Mouse (Mus musculus): ENCODE measurements around the gene Tmem184a. TPM values are rescaled to one million over a fixed set of nuclear protein-coding genes. Genes with fewer than 3 reads are reported as not detected.

Tmem184a gene
- polyA plus RNA-seq, 1 experiment from 2014 or later: 13.2 TPM

DNA sequence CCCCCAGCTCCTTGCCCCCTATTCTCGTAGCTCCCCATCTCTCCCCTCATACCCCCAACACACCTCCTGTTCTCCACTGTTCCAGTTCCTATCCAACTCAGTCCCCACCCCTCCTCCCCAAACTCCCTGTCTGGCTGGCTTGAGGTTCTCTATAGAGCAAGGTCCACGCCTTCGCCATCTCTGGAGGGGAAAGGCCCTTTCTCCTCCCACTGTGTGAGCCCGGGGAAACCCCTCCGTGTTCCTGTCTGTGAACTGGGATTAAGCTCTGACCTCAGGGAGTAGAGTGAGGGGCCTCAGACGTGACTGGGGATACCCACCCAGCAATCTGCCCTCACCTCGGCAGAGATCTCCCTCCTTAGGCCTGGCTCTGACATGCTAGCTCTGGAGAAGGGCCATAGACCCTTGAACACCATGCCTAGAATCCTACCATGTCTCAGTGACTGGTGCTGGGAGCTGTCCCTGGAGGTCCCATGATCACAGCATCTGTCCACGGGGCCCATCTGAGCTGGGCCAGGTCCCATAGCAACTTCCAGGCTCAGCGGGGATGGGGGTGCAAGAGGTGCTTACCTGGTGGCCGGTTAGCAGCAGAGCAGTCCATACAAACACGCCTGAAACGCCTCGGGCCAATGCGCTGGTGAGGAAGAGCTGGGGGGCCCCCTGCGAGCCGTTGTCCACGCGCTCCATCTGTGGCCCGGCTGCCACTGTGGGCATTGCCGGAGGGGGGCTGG is 7.2 kb downstream of the Tmem184a start:
- Histone ChIP-seq H3K36me3 (no peaks in the 10 kb centered on the region), H3K9ac (no peak overlapping the region), H3K4me2 (peak overlapping the region; percentile 53), H3K4me3 (no peak overlapping the region), H3K9me3 (no peaks in the 10 kb centered on the region), H3K27me3 (peaks cover 17% of the 10 kb centered on the region), H3K4me1 (peaks cover 13% of the 10 kb centered on the region), H3K27ac (no peak overlapping the region)
- ATAC-seq (ENCODE audit: borderline replicate concordance, extremely low read depth, low FRiP score, low TSS enrichment): no peak
- 56% methylated on average over 20 of the region's 20 CpGs for WGBS

DNA sequence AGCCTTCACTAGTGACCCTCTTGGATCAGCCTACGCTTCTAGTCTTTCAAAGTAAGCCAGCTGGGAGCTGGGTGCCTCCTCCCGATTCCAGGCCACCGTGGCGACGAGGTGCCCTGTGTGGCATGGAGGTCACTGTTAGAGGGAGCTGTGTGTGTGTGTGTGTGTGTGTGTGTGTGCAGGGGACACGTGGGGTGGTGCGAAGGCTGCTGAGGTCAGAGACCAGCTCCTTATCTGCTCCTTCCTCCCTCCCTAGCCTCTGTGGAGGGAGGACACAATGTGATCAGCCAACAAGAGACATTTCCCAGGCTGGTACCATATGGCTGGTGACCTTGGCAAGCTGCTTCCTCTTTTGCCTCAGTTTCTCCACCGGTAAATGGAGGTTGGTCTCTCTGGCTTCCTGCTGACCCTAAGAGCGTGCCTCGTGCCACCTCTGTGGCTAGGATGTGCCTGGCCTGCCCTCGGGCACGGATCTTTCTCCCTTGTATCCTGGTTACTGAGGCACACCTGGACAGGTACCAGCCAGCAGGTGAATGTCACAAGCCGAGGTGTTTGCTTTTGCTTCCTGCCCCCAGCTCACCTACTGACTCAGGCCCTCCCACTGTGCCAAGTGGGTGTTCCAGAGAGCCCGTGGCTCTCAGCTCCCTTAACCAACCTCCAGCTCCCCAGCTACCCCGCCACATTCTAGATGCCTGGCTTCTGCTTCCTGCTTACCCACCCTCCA is 7.9 kb downstream of the Tmem184a start:
- H3K36me3 ChIP-seq: no peaks in the 10 kb centered on the region
- ATAC-seq (ENCODE audit: borderline replicate concordance, extremely low read depth, low FRiP score, low TSS enrichment): no peak
- H3K27me3 ChIP-seq: peaks cover 17% of the 10 kb centered on the region
- no peak overlapping the region for H3K27ac ChIP-seq
- H3K4me3 ChIP-seq: no peak overlapping the region
- no peak overlapping the region for H3K4me2 ChIP-seq
- peaks cover 13% of the 10 kb centered on the region for H3K4me1 ChIP-seq
- 71% methylated on average over 15 of the region's 15 CpGs for WGBS
- H3K9ac ChIP-seq: no peak overlapping the region
- no peaks in the 10 kb centered on the region for H3K9me3 ChIP-seq

DNA sequence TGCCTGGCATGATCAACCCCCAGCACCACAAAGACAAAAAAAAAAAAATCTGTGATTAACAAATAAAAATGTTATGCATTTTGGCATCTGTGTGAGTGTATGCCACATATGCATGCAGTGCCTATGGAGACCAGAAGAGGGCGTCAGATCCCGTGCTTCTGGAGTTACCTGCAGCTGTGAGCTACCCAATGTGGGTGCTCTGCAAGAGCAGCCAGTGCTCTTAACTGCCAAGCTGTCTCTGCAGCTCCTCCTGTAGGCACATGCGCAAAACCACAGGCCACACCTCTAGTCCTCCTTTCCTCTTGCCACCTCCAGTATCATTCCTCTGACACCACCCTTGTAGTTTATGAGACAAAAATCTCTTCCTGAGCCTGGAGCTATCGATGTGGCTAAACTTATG is 10.3 kb downstream of the Tmem184a start:
- H3K9ac ChIP-seq: no peak overlapping the region
- peaks cover 17% of the 10 kb centered on the region for H3K27me3 ChIP-seq
- H3K4me1 ChIP-seq: peaks cover 7% of the 10 kb centered on the region
- no peak for ATAC-seq (ENCODE audit: borderline replicate concordance, extremely low read depth, low FRiP score, low TSS enrichment)
- H3K27ac ChIP-seq: no peak overlapping the region
- 51% methylated on average over 4 of the region's 4 CpGs for WGBS
- no peak overlapping the region for H3K4me3 ChIP-seq
- no peaks in the 10 kb centered on the region for H3K9me3 ChIP-seq
- H3K4me2 ChIP-seq: no peak overlapping the region
- no peaks in the 10 kb centered on the region for H3K36me3 ChIP-seq

DNA sequence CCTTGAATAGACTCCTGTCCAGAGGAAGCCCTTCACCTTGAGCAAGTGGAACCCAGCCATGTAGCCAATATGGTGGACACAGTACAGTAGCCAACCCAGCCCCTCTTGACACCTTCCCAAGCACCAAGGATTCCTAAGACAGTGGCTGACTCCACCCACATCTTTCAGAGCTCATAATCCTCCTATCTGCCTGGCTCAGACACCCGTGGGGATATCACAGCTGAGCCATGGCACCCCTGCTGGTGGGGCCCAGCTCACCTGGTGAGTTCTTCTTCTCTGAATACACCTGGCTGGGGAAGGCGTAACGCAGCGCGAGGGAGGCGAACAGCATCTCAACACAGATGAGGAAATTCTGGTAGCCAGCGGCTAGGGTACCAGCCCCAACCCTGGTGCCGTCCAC is 13.8 kb downstream of the Tmem184a start:
- H3K4me3 ChIP-seq: no peak overlapping the region
- ATAC-seq (ENCODE audit: borderline replicate concordance, extremely low read depth, low FRiP score, low TSS enrichment): no peak
- no peaks in the 10 kb centered on the region for H3K27me3 ChIP-seq
- H3K4me1 ChIP-seq: peaks cover 14% of the 10 kb centered on the region
- H3K27ac ChIP-seq: no peak overlapping the region
- H3K9me3 ChIP-seq: no peaks in the 10 kb centered on the region
- H3K36me3 ChIP-seq: peaks cover 6% of the 10 kb centered on the region
- no peak overlapping the region for H3K4me2 ChIP-seq
- H3K9ac ChIP-seq: no peak overlapping the region
- 88% methylated on average over 8 of the region's 8 CpGs for WGBS

DNA sequence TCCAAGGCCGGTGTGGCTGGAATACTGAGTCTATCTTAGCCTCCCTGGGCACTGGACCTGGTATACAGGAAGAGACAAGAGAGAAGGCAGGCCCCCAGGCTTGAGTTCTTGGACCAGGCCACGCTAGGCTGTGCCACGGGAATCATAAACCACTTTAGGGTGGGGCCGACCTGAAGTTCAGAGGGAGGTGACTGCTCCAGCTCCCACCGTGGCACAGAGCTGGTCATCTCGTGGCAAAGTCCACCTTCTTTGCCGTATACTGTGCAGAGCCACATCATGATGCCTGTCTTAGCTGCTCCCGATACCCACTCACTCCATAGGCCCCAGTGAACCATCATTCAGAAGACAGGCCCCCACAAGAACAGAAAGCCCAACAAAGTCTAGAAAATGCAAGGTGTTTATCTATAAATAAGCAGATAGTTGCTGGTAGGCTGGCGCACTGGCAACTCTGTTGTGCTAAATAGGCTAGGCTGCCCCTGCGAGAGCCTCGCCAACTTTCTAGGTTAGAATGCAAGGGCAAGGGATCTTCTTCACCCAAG is 15.1 kb downstream of the Tmem184a start:
- no peak for ATAC-seq (ENCODE audit: borderline replicate concordance, extremely low read depth, low FRiP score, low TSS enrichment)
- Histone ChIP-seq H3K36me3 (peaks cover 18% of the 10 kb centered on the region), H3K4me1 (peaks cover 14% of the 10 kb centered on the region), H3K9me3 (no peaks in the 10 kb centered on the region), H3K4me3 (no peak overlapping the region), H3K9ac (no peak overlapping the region), H3K4me2 (no peak overlapping the region), H3K27me3 (no peaks in the 10 kb centered on the region), H3K27ac (peak overlapping the region; percentile 51; the same call in 1 of the 2 replicates)
- 79% methylated on average over 11 of the region's 11 CpGs for WGBS

DNA sequence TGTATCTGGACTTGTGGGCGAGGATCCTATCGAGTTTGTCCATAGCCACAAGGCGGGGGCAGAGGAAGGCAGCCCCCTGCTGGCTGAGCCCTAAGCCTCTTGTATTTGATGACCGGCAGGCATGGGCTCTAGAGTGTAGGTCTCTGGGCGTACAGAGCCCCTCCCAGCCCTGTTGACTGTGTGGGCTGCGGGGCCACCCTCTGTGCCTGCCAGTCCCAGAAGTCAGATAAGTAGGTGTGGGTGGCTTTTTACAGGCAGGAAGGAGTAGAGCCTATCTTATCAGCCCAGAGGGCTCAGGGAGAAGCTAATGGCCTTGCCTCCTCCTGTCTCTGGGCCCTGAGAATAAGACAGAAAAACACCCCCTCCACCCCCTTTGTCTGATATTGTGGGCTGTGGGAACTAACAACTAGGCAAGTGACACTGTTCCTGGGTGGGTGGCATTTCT is 15.6 kb downstream of the Tmem184a start:
- Histone ChIP-seq H3K27me3 (no peaks in the 10 kb centered on the region), H3K27ac (peak overlapping the region; percentile 51), H3K9me3 (no peaks in the 10 kb centered on the region), H3K4me3 (no peak overlapping the region), H3K4me2 (peak overlapping the region; percentile 2; the same call in 1 of the 2 replicates), H3K36me3 (peaks cover 21% of the 10 kb centered on the region), H3K4me1 (peaks cover 14% of the 10 kb centered on the region), H3K9ac (no peak overlapping the region)
- 5% methylated on average over 6 of the region's 6 CpGs for WGBS
- ATAC-seq (ENCODE audit: borderline replicate concordance, extremely low read depth, low FRiP score, low TSS enrichment): peak; percentile 71

DNA sequence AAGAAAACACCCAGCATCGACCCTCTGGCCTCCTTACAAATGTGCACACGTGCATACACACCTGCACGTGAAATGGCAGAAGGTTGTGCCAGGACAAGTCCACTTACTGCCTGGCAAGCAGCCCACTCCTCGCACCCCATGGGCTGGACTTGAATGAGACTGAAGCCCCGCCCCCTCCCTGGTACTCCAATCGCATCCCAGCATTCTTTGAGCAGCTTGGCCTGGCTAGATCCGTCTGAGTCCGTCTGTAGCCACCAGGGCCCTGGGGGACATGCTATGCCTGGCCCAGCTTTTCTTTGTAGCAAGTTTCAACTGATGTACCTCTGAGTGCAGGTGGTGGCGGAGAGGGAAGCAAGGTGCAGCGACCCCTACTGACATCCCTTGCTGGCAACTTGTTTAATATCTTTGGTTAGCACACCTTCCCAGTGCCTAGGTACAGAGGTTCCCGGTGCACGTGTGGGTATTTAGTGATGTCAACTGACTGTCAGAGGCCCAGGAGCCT is 16.1 kb downstream of the Tmem184a start:
- H3K9me3 ChIP-seq: no peaks in the 10 kb centered on the region
- peaks cover 19% of the 10 kb centered on the region for H3K4me1 ChIP-seq
- peak; percentile 73 for ATAC-seq (ENCODE audit: borderline replicate concordance, extremely low read depth, low FRiP score, low TSS enrichment)
- peak overlapping the region; percentile 2; the same call in 1 of the 2 replicates for H3K4me2 ChIP-seq
- H3K27ac ChIP-seq: peak overlapping the region; percentile 51
- H3K9ac ChIP-seq: no peak overlapping the region
- H3K36me3 ChIP-seq: peaks cover 21% of the 10 kb centered on the region
- H3K4me3 ChIP-seq: no peak overlapping the region
- 8% methylated on average over 12 of the region's 12 CpGs for WGBS
- H3K27me3 ChIP-seq: no peaks in the 10 kb centered on the region

DNA sequence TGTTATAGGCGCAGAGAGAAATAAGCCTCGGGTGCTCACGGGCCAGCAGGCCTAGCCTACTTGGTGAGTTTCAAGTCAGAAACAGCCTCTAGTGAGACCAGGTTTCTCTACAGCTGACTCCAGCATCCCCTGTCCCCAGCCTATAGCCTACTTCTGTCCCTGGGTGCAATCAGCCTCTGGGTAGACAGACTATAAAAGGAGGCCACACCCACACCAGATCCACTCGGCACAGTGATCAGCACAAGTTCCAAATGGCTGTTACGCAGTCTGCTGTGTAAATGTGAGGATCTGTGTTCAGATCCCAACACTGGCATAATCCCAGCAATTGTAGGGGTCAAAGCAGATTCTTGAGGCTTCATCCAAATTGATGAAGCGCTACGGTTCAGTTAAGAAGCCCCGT is 16.6 kb downstream of the Tmem184a start:
- no peak for ATAC-seq (ENCODE audit: borderline replicate concordance, extremely low read depth, low FRiP score, low TSS enrichment)
- no peak overlapping the region for H3K9ac ChIP-seq
- 0 out of 2 replicates have a peak overlapping the region, but pooled peaks have one; percentile 11 for H3K27ac ChIP-seq
- H3K4me2 ChIP-seq: no peak overlapping the region
- no peak overlapping the region for H3K4me3 ChIP-seq
- peaks cover 21% of the 10 kb centered on the region for H3K36me3 ChIP-seq
- 75% methylated on average over 8 of the region's 8 CpGs for WGBS
- H3K9me3 ChIP-seq: no peaks in the 10 kb centered on the region
- H3K27me3 ChIP-seq: no peaks in the 10 kb centered on the region
- H3K4me1 ChIP-seq: peaks cover 24% of the 10 kb centered on the region

DNA sequence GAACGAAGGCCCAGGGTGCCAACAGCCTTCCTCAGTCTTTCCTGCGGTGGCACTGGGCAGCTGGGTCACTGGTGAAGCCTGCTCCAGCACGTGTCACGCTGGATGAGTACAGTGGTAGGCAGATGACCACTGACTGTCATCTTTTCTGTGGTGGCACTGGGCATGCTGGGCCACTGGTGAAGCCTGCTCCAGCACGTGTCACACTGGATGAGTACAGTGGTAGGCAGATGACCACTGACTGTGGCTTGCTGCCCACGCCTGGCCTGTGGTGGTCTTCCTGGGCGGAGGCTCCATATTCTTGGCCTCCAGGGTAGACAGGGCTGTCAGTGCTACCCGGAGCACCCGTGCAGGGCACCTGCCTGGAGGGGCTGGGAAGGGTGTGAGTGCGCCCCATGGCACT is 17.8 kb downstream of the Tmem184a start:
- Histone ChIP-seq H3K27ac (no peak overlapping the region), H3K9me3 (no peaks in the 10 kb centered on the region), H3K9ac (no peak overlapping the region), H3K4me1 (peaks cover 37% of the 10 kb centered on the region), H3K4me3 (no peak overlapping the region), H3K36me3 (peaks cover 21% of the 10 kb centered on the region), H3K27me3 (no peaks in the 10 kb centered on the region), H3K4me2 (no peak overlapping the region)
- ATAC-seq (ENCODE audit: borderline replicate concordance, extremely low read depth, low FRiP score, low TSS enrichment): no peak
- 93% methylated on average over 10 of the region's 10 CpGs for WGBS

DNA sequence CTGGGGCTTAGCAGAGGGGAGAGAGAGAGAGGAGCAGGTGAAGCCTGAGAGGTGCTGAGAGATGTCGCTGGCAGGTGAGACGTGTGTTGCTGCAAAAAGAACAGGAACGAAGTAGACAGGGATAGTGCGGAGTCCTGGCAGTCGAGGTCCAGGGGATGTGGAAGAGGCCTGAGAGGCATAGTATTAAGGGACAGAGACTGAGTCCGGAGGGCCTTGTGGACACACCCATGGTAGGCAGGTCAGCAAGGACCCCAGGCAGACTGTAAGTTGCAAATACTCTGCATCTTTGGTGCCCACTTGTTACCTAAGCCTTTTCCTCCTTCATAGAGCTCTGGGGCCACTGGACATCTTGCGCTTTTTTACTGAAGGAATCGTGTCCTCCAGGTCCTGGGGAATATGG is 18.5 kb downstream of the Tmem184a start:
- 87% methylated on average over 8 of the region's 8 CpGs for WGBS
- Histone ChIP-seq H3K9ac (no peak overlapping the region), H3K9me3 (no peaks in the 10 kb centered on the region), H3K4me1 (peaks cover 43% of the 10 kb centered on the region), H3K36me3 (peaks cover 21% of the 10 kb centered on the region), H3K4me3 (no peak overlapping the region), H3K27me3 (no peaks in the 10 kb centered on the region), H3K4me2 (no peak overlapping the region), H3K27ac (no peak overlapping the region)
- ATAC-seq (ENCODE audit: borderline replicate concordance, extremely low read depth, low FRiP score, low TSS enrichment): no peak

DNA sequence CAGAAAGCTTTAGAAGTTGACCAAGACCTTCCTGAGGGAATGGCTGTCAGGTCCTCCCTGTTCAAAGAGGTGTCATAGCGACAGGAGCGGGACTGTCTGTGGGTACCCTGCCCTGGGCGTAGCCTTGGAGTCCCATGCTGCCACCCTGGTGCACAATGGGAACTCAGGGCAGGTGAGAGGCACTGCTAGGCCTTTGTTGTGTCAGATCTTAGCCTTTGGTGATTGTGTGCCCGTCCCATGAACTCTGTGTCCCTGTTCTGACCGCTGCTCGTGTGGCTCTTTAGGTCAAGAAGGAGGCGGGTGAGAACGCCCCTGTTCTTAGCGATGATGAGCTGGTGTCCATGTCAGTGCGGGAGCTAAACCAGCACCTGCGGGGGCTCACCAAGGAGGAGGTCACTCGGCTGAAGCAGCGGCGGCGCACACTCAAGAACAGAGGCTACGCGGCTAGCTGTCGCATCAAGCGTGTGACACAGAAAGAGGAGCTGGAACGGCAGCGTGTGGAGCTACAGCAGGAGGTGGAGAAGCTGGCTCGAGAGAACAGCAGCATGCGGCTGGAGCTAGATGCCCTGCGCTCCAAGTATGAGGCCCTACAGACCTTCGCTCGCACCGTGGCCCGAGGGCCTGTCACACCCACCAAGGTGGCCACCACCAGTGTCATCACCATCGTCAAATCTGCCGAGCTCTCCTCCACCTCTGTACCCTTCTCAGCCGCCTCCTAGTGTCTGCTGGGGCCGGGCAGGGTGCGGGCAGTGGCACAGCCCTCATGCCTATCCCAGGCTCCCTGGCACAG is 19.7 kb downstream of the Tmem184a start:
- no peak overlapping the region for H3K4me3 ChIP-seq
- H3K9me3 ChIP-seq: no peaks in the 10 kb centered on the region
- no peaks in the 10 kb centered on the region for H3K27me3 ChIP-seq
- H3K36me3 ChIP-seq: peaks cover 21% of the 10 kb centered on the region
- no peak overlapping the region for H3K9ac ChIP-seq
- ATAC-seq (ENCODE audit: borderline replicate concordance, extremely low read depth, low FRiP score, low TSS enrichment): no peak
- no peak overlapping the region for H3K4me2 ChIP-seq
- peaks cover 55% of the 10 kb centered on the region for H3K4me1 ChIP-seq
- WGBS: 89% methylated on average over 33 of the region's 33 CpGs
- H3K27ac ChIP-seq: no peak overlapping the region

Data from lung, embryonic 15.5 days (tissue).